Mouse (Mus musculus) retina, postnatal 7 days (tissue): ENCODE data around the gene Abhd12.
A peak's percentile ranks its signal among the peaks of the same experiment; 100 is the strongest.
"Not testable (repeated sequence)": the region's sequence is repeated elsewhere in the genome, so short reads cannot be mapped to it uniquely, and the experiment has no call there.

Experiments used
- DNase-seq: peaks from one replicate; pipeline ENCODE4 v3.0.0-alpha.2; 2012; ENCODE audit warnings: low read depth, low spot score

Gene Abhd12

GRCm38 (mm10) chr2:150904272-150904935 lies at the start of gene Abhd12:
Gene Abhd12, minus strand, starts transcription at chr2:150904741.
- DNase-seq: peak; percentile 93

- no peak for DNase-seq
Measured at GRCm38 (mm10) chr2:150951201-150951600, 46.7 kb upstream of the Abhd12 start.

- no peak for DNase-seq
Measured at GRCm38 (mm10) chr2:150950056-150950455, 45.5 kb upstream of the Abhd12 start.

GRCm38 (mm10) chr2:150949652-150950051 lies 45.1 kb upstream of the Abhd12 start:
- no peak for DNase-seq

GRCm38 (mm10) chr2:150948786-150949185 lies 44.2 kb upstream of the Abhd12 start:
- no peak for DNase-seq

GRCm38 (mm10) chr2:150947880-150948611 lies 43.5 kb upstream of the Abhd12 start:
- not testable (repeated sequence) for DNase-seq

GRCm38 (mm10) chr2:150947341-150947740 lies 42.8 kb upstream of the Abhd12 start:
- not testable (repeated sequence) for DNase-seq

GRCm38 (mm10) chr2:150944017-150944416 lies 39.5 kb upstream of the Abhd12 start:
- DNase-seq: no peak

- DNase-seq: no peak
Measured at GRCm38 (mm10) chr2:150934659-150935058, 30.1 kb upstream of the Abhd12 start.

- no peak for DNase-seq
Measured at GRCm38 (mm10) chr2:150933482-150933881, 28.9 kb upstream of the Abhd12 start.

GRCm38 (mm10) chr2:150930806-150931205 lies 26.3 kb upstream of the Abhd12 start:
- DNase-seq: no peak

- no peak for DNase-seq
Measured at GRCm38 (mm10) chr2:150929156-150929555, 24.6 kb upstream of the Abhd12 start.

- no peak for DNase-seq
Measured at GRCm38 (mm10) chr2:150927038-150927720, 22.6 kb upstream of the Abhd12 start.

GRCm38 (mm10) chr2:150923505-150923904 lies 19.0 kb upstream of the Abhd12 start:
- no peak for DNase-seq

- DNase-seq: no peak
Measured at GRCm38 (mm10) chr2:150923026-150923425, 18.5 kb upstream of the Abhd12 start.

GRCm38 (mm10) chr2:150922165-150922564 lies 17.6 kb upstream of the Abhd12 start:
- DNase-seq: no peak

GRCm38 (mm10) chr2:150921697-150922096 lies 17.2 kb upstream of the Abhd12 start:
- no peak for DNase-seq

GRCm38 (mm10) chr2:150920543-150920942 lies 16.0 kb upstream of the Abhd12 start:
- no peak for DNase-seq

- DNase-seq: no peak
Measured at GRCm38 (mm10) chr2:150918720-150919119, 14.2 kb upstream of the Abhd12 start.

GRCm38 (mm10) chr2:150915786-150916185 lies 11.2 kb upstream of the Abhd12 start:
- DNase-seq: no peak

GRCm38 (mm10) chr2:150914781-150915515 lies 10.4 kb upstream of the Abhd12 start:
- DNase-seq: no peak
